Mouse (Mus musculus) limb, embryonic 14.5 days (tissue): ENCODE results near the gene Myo10. TPM values are rescaled to one million over a fixed set of nuclear protein-coding genes. Genes with fewer than 3 reads are reported as not detected.

Experiments used
- ATAC-seq: fragments of 200-750 bp; cut with Nextera tagmentation; 2 replicates; pipeline ENCODE4 v1.8.0; 2017; ENCODE audit warnings: low read depth, moderate number of reproducible peaks, moderate TSS enrichment; ENCODE audit not compliant: low FRiP score
- DNase-seq: peaks from one replicate; pipeline ENCODE4 v3.0.0-alpha.2; 2015; ENCODE audit warnings: low spot score
- H3K27ac ChIP-seq: fragments of 300-500 bp; sonication (generic); replicated peaks from 2 replicates; pipeline ENCODE4 v1.5.1; 2014; ENCODE audit warnings: low read depth, mild to moderate bottlenecking, low read length, moderate library complexity, mixed read lengths
- H3K27me3 ChIP-seq: fragments of 300-500 bp; sonication (generic); 2 replicates; pipeline ENCODE4 v1.6.1; 2014; ENCODE audit warnings: low read length, mixed read lengths; ENCODE audit not compliant: control insufficient read depth, insufficient read depth
- H3K36me3 ChIP-seq: fragments of 300-500 bp; sonication (generic); 2 replicates; pipeline ENCODE4 v1.6.1; 2014; ENCODE audit warnings: mild to moderate bottlenecking, low read length, moderate library complexity, mixed read lengths; ENCODE audit not compliant: control insufficient read depth, insufficient read depth
- H3K4me1 ChIP-seq: fragments of 300-500 bp; sonication (generic); 2 replicates; pipeline ENCODE4 v1.6.1; 2014; ENCODE audit warnings: antibody characterized with exemption, low read length, mixed read lengths; ENCODE audit not compliant: control insufficient read depth, insufficient read depth
- H3K4me2 ChIP-seq: fragments of 300-500 bp; sonication (generic); replicated peaks from 2 replicates; pipeline ENCODE4 v1.6.1; 2014; ENCODE audit warnings: low read depth, mild to moderate bottlenecking, low read length, moderate library complexity; ENCODE audit not compliant: severe bottlenecking
- H3K4me3 ChIP-seq: fragments of 300-500 bp; sonication (generic); replicated peaks from 2 replicates; pipeline ENCODE4 v1.5.1; 2014; ENCODE audit warnings: low read length
- H3K9ac ChIP-seq: fragments of 300-500 bp; sonication (generic); 2 replicates; pipeline ENCODE4 v1.6.1; 2014; ENCODE audit warnings: mild to moderate bottlenecking, low read depth, low read length, moderate library complexity; ENCODE audit not compliant: severe bottlenecking
- H3K9me3 ChIP-seq: fragments of 300-500 bp; sonication (generic); 2 replicates; pipeline ENCODE4 v1.6.1; 2016; ENCODE audit warnings: low read length; ENCODE audit not compliant: control insufficient read depth
- POLR2A ChIP-seq: fragments of 200-500 bp; IDR thresholded peaks from 2 replicates; pipeline ENCODE4 v1.8.0; 2012; ENCODE audit warnings: inconsistent platforms, mild to moderate bottlenecking, moderate library complexity, borderline replicate concordance; ENCODE audit not compliant: insufficient read depth, insufficient read length; ENCODE audit errors: extremely low read depth
- WGBS: fragments of 180-500 bp; shearing (Covaris S2); extraction: QIAGEN DNeasy Blood & Tissue Kit; methylation state at CpG from one replicate; pipeline ENCODE4 v1.1.7; 2014; 5-methylcytosine and 5-hydroxymethylcytosine counted together
- polyA plus RNA-seq, 2 experiments: library from polyadenylated mRNA; depleted of rRNA in 1 of 2; stranded (reverse) in 1 of 2; unstranded in 1 of 2; fragments of >200 nt; fragmentation: Nextera tagmentation in 1 of 2; extraction: Ambion mirVana in 1 of 2; gene quantifications; 2 replicates each; pipeline versions ENCODE4 v1.2.1 to v1.2.3; 2012 to 2014

Gene Myo10
- polyA plus RNA-seq, 2 experiments = 26.9 to 28.8 TPM

- DNase-seq (no peak), ATAC-seq (no peak)
- no peaks in the 10 kb centered on the region; the same call in 1 of the 2 replicates for H3K36me3 ChIP-seq
- peak overlapping the region; percentile 87; the same call in 1 of the 2 replicates for H3K27ac ChIP-seq
- H3K9ac ChIP-seq = peak overlapping the region; percentile 84
- H3K27me3 ChIP-seq = no peaks in the 10 kb centered on the region
- H3K4me3 ChIP-seq = peak overlapping the region; percentile 91
- peak overlapping the region; percentile 76 for H3K4me2 ChIP-seq
- 6% methylated on average over 9 of the region's 9 CpGs for WGBS
- no peaks in the 10 kb centered on the region for H3K9me3 ChIP-seq
- TF ChIP-seq POLR2A = no peak
- peaks cover 34% of the 10 kb centered on the region for H3K4me1 ChIP-seq
These were observed 1.3 kb downstream of the Myo10 start for GRCm38 (mm10) chr15:25623556-25624180.

GRCm38 (mm10) chr15:25624263-25624662, 1.9 kb downstream of the Myo10 start:
- H3K4me1 ChIP-seq = peaks cover 34% of the 10 kb centered on the region
- no peak overlapping the region for H3K27ac ChIP-seq
- H3K4me3 ChIP-seq = peak overlapping the region; percentile 91
- peak overlapping the region; percentile 76 for H3K4me2 ChIP-seq
- DNase-seq = no peak
- H3K9ac ChIP-seq = 0 out of 2 replicates have a peak overlapping the region, but pooled peaks have one; percentile 84
- no peaks in the 10 kb centered on the region; the same call in 1 of the 2 replicates for H3K36me3 ChIP-seq
- WGBS = 48% methylated on average over 3 of the region's 3 CpGs
- ATAC-seq = no peak
- no peaks in the 10 kb centered on the region for H3K27me3 ChIP-seq
- TF ChIP-seq POLR2A = no peak
- no peaks in the 10 kb centered on the region for H3K9me3 ChIP-seq

DNA sequence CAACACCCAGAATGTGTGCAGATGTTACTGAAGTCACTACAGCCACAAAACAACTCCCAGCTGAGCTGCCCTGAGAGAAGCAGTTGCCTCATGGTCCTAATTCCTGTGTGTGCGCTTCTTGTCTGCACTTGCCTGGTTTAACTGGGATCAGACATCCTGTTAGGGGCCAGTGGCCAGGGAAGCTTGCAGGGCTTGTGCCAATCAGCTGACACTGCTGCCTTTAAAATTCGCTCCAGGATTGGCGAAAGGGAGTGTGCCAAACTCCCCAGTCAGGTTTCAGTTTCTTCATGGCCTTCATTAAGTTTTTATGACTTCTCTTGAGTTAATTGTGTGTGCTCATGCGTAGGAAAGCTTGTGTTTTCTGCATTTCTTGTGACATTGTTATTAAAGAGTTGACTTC, 3.1 kb downstream of the Myo10 start:
- 7% methylated on average over 4 of the region's 4 CpGs for WGBS

GRCm38 (mm10) chr15:25627012-25627411, 4.7 kb downstream of the Myo10 start:
- DNase-seq (peak; percentile 25), ATAC-seq (no peak)
- Histone ChIP-seq H3K4me2 (no peak overlapping the region; the same call in 1 of the 2 replicates), H3K9me3 (no peaks in the 10 kb centered on the region), H3K4me1 (peaks cover 38% of the 10 kb centered on the region), H3K9ac (0 out of 2 replicates have a peak overlapping the region, but pooled peaks have one; percentile 2), H3K36me3 (no peaks in the 10 kb centered on the region; the same call in 1 of the 2 replicates), H3K27me3 (no peaks in the 10 kb centered on the region), H3K27ac (no peak overlapping the region; the same call in 1 of the 2 replicates), H3K4me3 (no peak overlapping the region)
- 69% methylated on average over 7 of the region's 7 CpGs for WGBS
- no peak for TF ChIP-seq POLR2A

More for the DNA sequence above, 3.1 kb downstream of the Myo10 start:
- Histone ChIP-seq H3K9ac (no peak overlapping the region), H3K27ac (peak overlapping the region; percentile 53), H3K4me2 (peak overlapping the region; percentile 76), H3K36me3 (no peaks in the 10 kb centered on the region; the same call in 1 of the 2 replicates), H3K4me1 (peaks cover 34% of the 10 kb centered on the region), H3K9me3 (no peaks in the 10 kb centered on the region), H3K4me3 (peak overlapping the region; percentile 16; the same call in 1 of the 2 replicates), H3K27me3 (no peaks in the 10 kb centered on the region)
- no peak for TF ChIP-seq POLR2A
- ATAC-seq (no peak), DNase-seq (peak; percentile 61)

DNA sequence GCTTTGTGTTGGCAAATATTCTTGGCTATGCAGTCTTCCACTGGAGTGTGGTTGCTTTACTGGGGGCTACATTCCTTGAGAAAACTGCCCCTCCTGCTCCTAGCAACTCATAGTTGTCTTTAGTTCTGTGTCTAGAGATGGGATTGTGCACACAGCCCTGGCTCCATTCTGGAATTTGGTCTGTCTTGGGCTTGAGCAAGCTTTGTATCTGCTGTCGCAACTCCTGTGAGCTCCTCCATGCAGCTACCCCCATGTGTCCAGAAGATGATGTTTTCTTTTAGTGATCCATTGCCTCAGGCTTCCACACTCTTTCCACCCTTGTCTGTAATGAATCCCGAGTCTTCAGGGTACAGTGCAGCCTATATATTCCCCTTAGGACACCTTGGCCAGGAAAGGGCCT, 5.9 kb downstream of the Myo10 start:
- H3K36me3 ChIP-seq = no peaks in the 10 kb centered on the region; the same call in 1 of the 2 replicates
- ATAC-seq = no peak
- H3K9ac ChIP-seq = no peak overlapping the region
- H3K9me3 ChIP-seq = no peaks in the 10 kb centered on the region
- H3K27me3 ChIP-seq = no peaks in the 10 kb centered on the region
- 87% methylated on average over 2 of the region's 2 CpGs for WGBS
- H3K4me3 ChIP-seq = no peak overlapping the region
- peaks cover 45% of the 10 kb centered on the region for H3K4me1 ChIP-seq
- no peak for DNase-seq
- no peak overlapping the region for H3K4me2 ChIP-seq
- no peak for TF ChIP-seq POLR2A
- no peak overlapping the region for H3K27ac ChIP-seq
